Mouse (Mus musculus) bone marrow, adult 2 months (tissue): ENCODE data around the gene Hmgcl. TPM values are rescaled to one million over a fixed set of nuclear protein-coding genes. Genes with fewer than 3 reads are reported as not detected.

ENCODE experiments used
- H3K27ac ChIP-seq: fragments of 200-500 bp; 2 replicates; pipeline ENCODE4 v1.5.1; 2012; ENCODE audit warnings: low read depth, mild to moderate bottlenecking, control low read depth, inconsistent platforms, low read length; ENCODE audit not compliant: control insufficient read depth, poor library complexity, insufficient read depth
- H3K4me1 ChIP-seq: fragments of 200-500 bp; 2 replicates; pipeline ENCODE4 v1.6.1; 2011; ENCODE audit warnings: low read length; ENCODE audit not compliant: control insufficient read depth, insufficient read depth
- H3K4me3 ChIP-seq: fragments of 200-500 bp; replicated peaks from 2 replicates; pipeline ENCODE3; 2011; ENCODE audit warnings: mild to moderate bottlenecking, low read depth, low read length, control low read depth; ENCODE audit not compliant: control insufficient read depth
- CTCF ChIP-seq: fragments of 200-500 bp; IDR thresholded peaks from 2 replicates; pipeline ENCODE4 v1.5.1; 2011; ENCODE audit warnings: low read length, control low read depth; ENCODE audit not compliant: control insufficient read depth, insufficient read depth
- POLR2A ChIP-seq: fragments of 200-500 bp; IDR thresholded peaks from 2 replicates; pipeline ENCODE4 v1.6.1; 2011; ENCODE audit warnings: low read depth, mild to moderate bottlenecking, control low read depth, low read length, borderline replicate concordance; ENCODE audit not compliant: control insufficient read depth
- WGBS: fragments of 180-500 bp; shearing (Covaris S2); methylation state at CpG from one replicate; pipeline ENCODE4 v1.1.7; 2018; 5-methylcytosine and 5-hydroxymethylcytosine counted together
- polyA plus RNA-seq: library from polyadenylated mRNA; stranded (reverse); fragments of >200 nt; gene quantifications from 2 replicates; pipeline ENCODE4 v1.2.4, GENCODE M21; 2011; ENCODE audit warnings: low replicate concordance; ENCODE audit not compliant: missing spikeins, insufficient read depth, insufficient read length

Gene Hmgcl
- polyA plus RNA-seq, 1 experiment = 65.5 TPM

DNA sequence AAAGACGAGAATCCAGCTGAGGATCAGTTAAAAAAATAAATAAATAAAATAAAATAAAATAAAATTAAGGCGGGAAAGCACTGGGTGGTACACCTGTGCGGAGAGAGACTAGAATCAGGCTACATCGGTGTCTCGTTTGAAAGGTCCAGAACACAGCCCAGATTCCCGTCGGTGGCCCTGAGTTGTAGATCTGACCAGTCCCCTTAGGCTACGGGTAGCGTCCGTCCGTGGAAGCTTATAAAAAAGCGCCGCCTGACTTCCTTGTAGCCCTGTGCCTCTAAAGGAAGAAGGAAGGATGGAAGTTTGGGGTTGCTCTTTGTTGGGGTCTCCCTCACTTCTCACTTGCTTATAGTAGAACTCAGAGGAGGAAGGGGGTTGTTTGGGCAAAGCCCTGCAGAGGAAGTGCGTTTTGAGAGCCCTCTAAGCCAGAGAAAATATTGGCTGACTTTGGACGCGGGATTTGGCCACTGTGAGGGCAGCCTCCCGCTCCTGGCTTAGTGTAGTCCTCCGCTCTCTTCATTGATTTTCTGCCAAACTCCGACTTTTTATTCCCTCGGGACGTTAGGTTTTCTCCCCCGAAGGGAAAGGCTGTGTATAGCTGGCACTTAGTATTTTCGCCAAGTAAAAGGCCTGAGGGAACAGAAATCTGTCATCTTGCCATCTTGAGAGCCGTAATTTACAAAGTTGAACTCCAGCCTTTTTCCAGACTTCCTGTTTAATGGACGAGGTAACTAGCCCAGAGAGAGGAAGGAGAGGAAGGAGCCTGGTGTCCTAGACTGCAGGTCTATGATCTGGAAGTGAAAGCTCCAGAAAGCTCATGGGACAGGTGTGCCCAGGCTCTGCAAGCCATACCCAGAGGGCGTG, 24.8 kb upstream of the Hmgcl start:
- 2% methylated on average over 26 of the region's 26 CpGs for WGBS
- TF ChIP-seq POLR2A (no peak), CTCF (no peak)
- peak overlapping the region; percentile 97 for H3K4me3 ChIP-seq
- peak overlapping the region; percentile 71 for H3K27ac ChIP-seq
- H3K4me1 ChIP-seq = peaks cover 6% of the 10 kb centered on the region

DNA sequence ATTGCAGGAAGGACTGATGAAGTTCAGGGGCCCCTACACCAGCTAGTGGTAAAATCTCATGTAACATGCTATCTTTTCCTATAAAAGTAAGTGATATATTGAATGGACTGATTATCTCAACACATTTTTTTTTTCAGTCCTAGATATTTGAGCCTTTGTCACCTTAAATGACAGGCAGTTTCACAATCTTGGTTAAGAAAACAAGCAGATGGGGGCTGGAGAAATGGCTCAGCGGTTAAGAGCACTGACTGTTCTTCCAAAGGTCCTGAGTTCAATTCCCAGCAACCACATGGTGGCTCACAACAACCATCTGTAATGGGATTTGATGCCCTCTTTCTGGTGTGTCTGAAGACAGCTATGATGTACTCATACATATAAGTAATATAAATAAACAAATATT, 24.1 kb upstream of the Hmgcl start:
- TF ChIP-seq POLR2A (no peak), CTCF (no peak)
- Histone ChIP-seq H3K27ac (no peak overlapping the region), H3K4me3 (no peak overlapping the region), H3K4me1 (peaks cover 6% of the 10 kb centered on the region)
- WGBS = 45% methylated on average over 1 of the region's 1 CpGs

DNA sequence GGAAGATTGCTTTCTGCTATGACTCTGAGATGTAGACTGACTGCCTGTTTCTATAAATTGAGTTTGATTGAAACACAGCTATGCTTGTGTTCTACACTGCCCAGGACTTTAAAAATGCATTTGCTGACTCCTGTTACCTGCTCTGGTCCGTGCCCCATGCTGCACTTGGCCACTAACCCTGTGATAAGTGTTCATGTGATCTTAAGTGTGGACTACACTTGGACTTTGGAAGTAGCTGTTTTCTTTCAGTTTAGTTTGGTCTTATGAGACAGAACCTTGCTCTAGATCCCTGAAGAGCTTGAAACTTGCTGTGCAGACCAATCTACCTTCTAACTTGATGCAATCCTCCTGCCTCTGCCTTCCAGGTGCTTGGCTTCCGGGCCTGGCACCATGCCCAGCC, 21.8 kb upstream of the Hmgcl start:
- no peak for TF ChIP-seq POLR2A
- TF ChIP-seq CTCF = no peak
- no peak overlapping the region for H3K27ac ChIP-seq
- H3K4me3 ChIP-seq = no peak overlapping the region
- WGBS = 84% methylated on average over 2 of the region's 2 CpGs
- peaks cover under 1% of the 10 kb centered on the region; the same call in 1 of the 2 replicates for H3K4me1 ChIP-seq

DNA sequence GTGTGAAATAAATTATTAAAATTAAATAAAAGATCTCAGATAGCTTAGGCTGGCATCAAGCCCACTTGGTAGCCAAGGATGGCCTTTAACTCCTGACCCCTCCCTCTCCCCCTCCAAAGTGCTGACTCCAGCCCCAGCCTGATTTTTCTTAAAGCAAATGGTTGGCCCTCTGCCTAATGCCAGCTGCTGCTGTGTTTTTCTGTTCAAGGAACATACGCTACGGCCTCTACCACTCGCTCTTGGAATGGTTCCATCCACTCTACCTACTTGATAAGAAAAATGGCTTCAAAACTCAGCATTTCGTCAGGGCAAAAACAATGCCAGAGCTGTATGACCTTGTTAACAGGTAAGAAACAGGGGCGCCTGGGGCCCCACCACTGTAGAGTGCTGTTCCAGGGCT, 20.9 kb upstream of the Hmgcl start:
- TF ChIP-seq CTCF (no peak), POLR2A (no peak)
- no peaks in the 10 kb centered on the region; the same call in 1 of the 2 replicates for H3K4me1 ChIP-seq
- no peak overlapping the region for H3K27ac ChIP-seq
- WGBS = 69% methylated on average over 5 of the region's 5 CpGs
- H3K4me3 ChIP-seq = no peak overlapping the region

DNA sequence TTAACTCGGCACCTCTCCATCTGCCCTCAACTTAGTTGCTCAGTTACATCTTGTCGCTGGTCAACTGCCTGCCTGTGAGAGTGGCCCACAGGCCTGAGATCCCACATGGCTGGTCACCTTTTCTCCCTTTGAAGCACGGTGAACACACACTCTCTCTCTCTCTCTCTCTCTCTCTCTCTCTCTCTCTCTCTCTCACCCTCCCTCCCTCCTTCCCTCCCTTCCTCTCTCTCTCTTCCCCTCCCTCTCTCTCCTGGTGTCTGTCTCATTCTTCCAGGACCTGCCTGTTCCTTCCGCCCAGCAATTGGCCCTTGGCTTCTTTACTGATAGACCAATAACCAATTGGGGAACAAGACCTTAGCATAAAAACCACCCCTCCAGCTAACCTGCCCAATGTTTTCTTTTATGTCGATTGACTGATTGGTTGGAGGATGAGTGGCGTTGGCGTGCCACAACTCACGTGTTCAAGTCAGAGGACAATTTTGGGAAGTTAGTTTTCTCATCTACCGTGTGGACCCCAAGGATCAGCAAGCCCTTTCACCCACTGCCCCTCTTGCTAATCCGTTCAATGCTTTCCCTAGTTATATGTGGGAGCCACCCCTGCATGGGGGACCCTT, 19.9 kb upstream of the Hmgcl start:
- TF ChIP-seq POLR2A = no peak
- TF ChIP-seq CTCF = no peak
- 79% methylated on average over 10 of the region's 10 CpGs for WGBS
- Histone ChIP-seq H3K4me1 (no peaks in the 10 kb centered on the region; the same call in 1 of the 2 replicates), H3K27ac (no peak overlapping the region), H3K4me3 (no peak overlapping the region)

DNA sequence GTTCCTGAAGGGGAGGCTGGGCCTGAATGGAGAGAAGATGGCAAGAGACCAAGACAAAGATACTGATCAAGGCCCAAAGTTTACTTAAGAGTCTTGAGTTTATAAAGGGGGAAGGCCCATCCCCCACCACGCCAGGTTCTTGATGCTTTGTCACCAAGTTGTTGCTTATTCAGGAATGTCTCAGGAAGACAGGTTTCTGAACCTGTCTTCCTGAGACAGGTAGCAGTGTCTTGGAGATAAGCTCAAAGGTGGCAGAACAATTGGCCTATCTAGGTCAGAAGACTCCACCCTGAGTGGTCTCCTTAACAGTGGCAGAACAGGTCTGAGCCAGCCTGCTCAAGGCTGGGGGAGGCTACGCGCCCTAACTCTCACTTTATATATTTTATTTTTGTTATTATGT, 19.4 kb upstream of the Hmgcl start:
- TF ChIP-seq POLR2A (no peak), CTCF (no peak)
- Histone ChIP-seq H3K4me3 (no peak overlapping the region), H3K4me1 (no peaks in the 10 kb centered on the region; the same call in 1 of the 2 replicates), H3K27ac (no peak overlapping the region)
- 89% methylated on average over 3 of the region's 3 CpGs for WGBS

DNA sequence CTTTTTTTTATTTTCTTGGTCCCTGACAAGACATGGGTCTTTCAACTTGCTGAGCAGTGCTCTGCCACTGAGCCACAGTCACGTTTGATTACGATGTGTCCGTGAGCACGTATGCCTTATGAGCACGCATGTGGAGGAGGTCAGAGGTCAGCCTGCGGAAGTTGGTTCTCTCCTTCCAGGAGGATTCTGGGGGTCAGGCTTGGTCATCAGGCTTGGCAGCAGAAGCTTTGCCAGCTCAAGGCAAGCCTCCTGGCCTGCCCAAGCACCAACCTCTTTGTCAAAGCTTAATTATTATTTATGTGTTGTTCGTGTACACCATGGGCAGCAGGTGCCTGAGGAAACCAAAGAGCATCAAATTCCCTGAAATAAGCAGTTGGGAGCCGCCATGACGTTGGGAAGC, 17.9 kb upstream of the Hmgcl start:
- Histone ChIP-seq H3K4me3 (no peak overlapping the region), H3K27ac (no peak overlapping the region), H3K4me1 (no peaks in the 10 kb centered on the region; the same call in 1 of the 2 replicates)
- 93% methylated on average over 9 of the region's 9 CpGs for WGBS
- TF ChIP-seq POLR2A (no peak), CTCF (no peak)

DNA sequence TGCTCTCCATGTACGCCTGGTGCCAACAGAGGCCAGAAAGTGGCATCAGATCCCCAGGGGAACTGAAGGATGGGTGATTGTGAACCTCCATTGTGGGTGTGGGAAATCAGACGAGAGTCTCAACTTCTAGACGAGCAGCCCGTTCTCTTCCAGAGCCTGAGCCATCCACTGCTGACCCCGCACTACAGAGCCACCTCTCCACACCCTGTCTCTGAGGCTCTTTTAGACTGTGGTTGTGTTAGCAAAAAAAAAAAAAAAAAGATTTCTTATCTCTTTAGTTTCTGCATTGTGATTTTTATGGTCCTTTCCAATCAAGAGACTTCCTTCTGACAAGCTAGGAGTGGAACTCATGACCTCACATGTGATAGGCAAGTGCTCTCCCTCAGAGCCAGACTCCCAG, 16.8 kb upstream of the Hmgcl start:
- no peak overlapping the region for H3K27ac ChIP-seq
- TF ChIP-seq POLR2A (no peak), CTCF (no peak)
- H3K4me3 ChIP-seq = no peak overlapping the region
- WGBS = 83% methylated on average over 5 of the region's 5 CpGs
- H3K4me1 ChIP-seq = no peaks in the 10 kb centered on the region; the same call in 1 of the 2 replicates
